Mouse (Mus musculus) brain, adult 2 months (tissue): ENCODE measurements at regions not wholly inside any gene's neighbourhood (a gene's known extent, or its start where the extent isn't known, plus 50 kb on each side); places are given as distances from the start of the nearest gene placed in this dataset.

Source experiments
- DNase-seq: peaks from one replicate; pipeline ENCODE4 v3.0.0; 2011; ENCODE audit warnings: low read depth, low spot score

DNA sequence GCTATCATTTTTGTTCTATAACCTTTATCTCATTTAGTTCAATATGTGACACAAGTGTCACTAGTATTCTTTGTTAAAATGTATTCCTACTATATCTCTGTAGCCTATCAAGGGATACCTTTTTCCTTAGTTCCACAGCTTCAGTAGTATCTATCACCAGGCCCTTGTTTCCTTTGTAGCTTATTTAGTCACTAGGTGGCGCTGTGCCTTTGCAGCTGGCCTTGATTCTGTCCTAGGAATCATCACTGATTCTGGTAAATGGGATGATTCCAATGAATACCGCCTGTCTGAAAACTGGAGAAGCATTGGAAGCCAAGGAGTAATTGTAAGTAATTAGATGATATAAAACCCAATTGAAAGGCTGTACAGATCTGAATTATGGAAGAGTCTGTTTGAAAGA lies 139.3 kb downstream of the Dcaf12l2 start:
- DNase-seq: peak; percentile 33
